Mouse (Mus musculus): ENCODE measurements around the gene Ticrr. TPM values are rescaled to one million over a fixed set of nuclear protein-coding genes. Genes with fewer than 3 reads are reported as not detected.

The Ticrr gene
- polyA plus RNA-seq, 1 experiment from 2014 or later: 15.5 TPM

DNA sequence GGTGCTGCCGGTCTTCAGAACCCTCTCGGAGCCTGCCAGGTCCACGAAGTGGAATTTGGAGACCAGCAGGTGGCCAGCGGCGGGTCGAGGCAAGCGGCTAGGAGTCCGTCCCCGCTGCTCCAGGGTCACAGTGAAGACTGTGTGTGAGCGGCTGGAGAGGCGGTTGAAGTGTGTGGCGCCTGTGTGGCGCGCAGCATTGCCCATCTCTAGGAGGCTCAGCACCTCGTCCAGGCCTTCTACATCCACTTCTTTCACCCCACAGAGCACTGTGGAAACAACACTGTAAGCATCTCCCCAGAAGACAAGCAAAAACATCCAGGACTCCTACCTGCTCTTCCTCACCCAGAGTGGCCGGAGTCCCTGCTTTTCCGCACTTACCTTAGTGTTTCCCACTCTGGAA lies 50.8 kb downstream of the Ticrr start:
- peaks cover 31% of the 10 kb centered on the region for H3K36me3 ChIP-seq
- peak overlapping the region; percentile 65 for H3K4me3 ChIP-seq
- H3K27me3 ChIP-seq (ENCODE audit: insufficient read depth, poor library complexity, severe bottlenecking): peaks cover 40% of the 10 kb centered on the region
- DNase-seq (ENCODE audit: low spot score): no peak
- 25% methylated on average over 17 of the region's 17 CpGs for WGBS
- H3K9me3 ChIP-seq: no peaks in the 10 kb centered on the region
- H3K4me1 ChIP-seq: peaks cover 25% of the 10 kb centered on the region
- H3K27ac ChIP-seq: peak overlapping the region; percentile 67; the same call in 1 of the 2 replicates

DNA sequence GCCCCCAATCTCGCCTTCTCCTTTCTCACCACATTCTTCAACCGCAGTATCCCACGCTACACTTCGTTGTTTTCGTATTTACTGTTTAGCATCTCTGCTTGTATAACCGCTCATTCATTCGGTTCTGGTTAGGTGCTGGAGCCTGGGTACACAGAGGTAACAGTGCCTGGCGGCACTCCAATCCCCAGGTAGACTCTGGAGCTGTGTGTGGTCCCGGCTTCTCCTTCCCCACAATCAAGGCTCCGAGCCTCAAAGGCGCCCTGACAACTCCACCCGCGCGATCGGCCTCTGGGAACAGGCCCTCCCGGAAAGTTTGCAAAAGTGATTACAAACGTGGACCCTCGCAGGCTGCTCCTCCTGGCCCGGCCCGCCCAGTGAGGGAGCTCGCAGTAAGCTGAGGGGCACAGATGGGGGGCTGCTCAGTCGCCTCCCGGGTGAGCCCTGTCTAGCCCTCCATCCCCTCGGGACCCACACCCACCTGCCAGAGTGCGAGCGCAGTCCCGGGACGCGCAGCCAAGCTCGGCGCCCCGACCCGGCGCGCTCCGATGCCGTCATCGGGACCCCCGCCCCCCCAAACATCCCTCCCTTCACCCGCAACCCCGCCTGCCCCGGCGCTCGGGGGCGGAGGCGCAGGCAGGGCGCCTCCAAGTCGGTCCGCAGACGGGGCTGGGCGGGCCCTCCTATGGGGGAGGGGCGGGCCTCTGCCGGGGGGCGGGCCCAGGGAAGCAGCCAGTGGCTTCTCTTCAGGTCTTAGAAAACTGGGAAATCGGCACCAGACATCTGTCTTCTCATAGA lies 55.4 kb downstream of the Ticrr start, which contains the start of gene Kif7:
TSS of gene Kif7 (minus strand) at position 534 of the 795 bp plus-strand sequence.
- H3K4me3 ChIP-seq: peak within 1 kb of the TSS; percentile 89
- peak within 1 kb of the TSS; percentile 89 for H3K27ac ChIP-seq
- peaks cover 28% of the 10 kb centered on the region for H3K27me3 ChIP-seq (ENCODE audit: insufficient read depth, poor library complexity, severe bottlenecking)
- no peaks in the 10 kb centered on the region for H3K9me3 ChIP-seq
- H3K36me3 ChIP-seq: 0 out of 2 replicates have a peak, but pooled peaks cover 3% of the 10 kb centered on the region
- peak; percentile 92 for DNase-seq (ENCODE audit: low spot score)
- peaks cover 22% of the 10 kb centered on the region for H3K4me1 ChIP-seq
- 1% methylated on average over 38 of the region's 55 CpGs for WGBS

DNA sequence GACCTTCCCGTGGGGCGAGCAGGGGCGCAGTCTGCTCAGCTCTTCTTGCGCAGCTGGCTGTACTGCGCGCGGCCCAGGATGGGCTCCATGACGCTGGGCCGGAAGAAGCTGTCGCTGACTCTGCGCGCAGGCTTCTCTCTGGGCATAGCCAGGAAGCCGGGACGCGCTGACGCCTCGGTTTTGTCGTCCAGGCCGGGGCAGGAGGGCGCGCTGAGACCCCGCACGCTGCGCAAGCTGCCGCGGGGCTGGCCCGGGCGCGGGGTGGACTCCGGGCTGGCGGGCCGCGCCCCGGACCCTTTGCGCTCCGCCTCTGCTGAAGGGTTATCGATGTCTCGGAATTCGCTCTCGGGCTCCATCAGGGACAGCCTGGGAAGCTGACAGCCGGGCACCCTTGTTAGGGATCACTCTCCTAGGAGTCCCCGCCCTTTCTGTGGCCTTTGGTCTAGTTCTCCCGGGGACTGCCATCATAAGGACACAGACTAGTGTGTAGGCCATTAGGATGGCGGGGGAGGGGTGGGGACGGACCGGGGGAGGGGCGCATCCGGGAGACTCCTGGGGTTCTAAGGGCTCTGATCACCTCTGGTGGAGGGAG lies 61.5 kb downstream of the Ticrr start:
- H3K4me1 ChIP-seq: peaks cover 13% of the 10 kb centered on the region
- no peaks in the 10 kb centered on the region for H3K9me3 ChIP-seq
- H3K27ac ChIP-seq: peak overlapping the region; percentile 92
- H3K4me3 ChIP-seq: peak overlapping the region; percentile 79
- peaks cover 44% of the 10 kb centered on the region for H3K27me3 ChIP-seq (ENCODE audit: insufficient read depth, poor library complexity, severe bottlenecking)
- no peaks in the 10 kb centered on the region for H3K36me3 ChIP-seq
- DNase-seq (ENCODE audit: low spot score): peak; percentile 84
- 2% methylated on average over 48 of the region's 48 CpGs for WGBS

DNA sequence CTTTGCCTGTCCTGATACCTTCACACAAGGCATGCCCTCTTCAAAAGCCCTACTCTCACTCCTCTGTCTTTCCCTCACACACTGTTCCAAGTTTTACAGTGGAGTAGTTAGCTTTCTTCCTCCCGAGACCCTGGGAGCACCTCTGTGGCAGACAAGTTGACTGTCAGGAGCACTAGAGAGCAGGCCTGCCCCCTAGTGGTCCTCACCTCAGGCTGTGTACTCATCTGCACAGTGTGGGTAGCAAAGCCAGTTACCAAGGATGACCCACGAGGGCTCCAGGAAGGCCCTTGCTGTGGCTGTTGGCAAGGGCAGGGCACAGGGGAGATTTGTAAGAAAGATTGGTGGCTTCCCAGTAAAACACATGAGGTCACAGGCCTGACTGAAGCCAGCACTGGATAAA lies 67.1 kb downstream of the Ticrr start:
- H3K36me3 ChIP-seq: no peaks in the 10 kb centered on the region
- H3K4me3 ChIP-seq: no peak overlapping the region
- DNase-seq (ENCODE audit: low spot score): peak; percentile 84
- 27% methylated on average over 2 of the region's 2 CpGs for WGBS
- H3K27ac ChIP-seq: no peak overlapping the region
- H3K27me3 ChIP-seq (ENCODE audit: insufficient read depth, poor library complexity, severe bottlenecking): peaks cover 67% of the 10 kb centered on the region
- no peaks in the 10 kb centered on the region for H3K9me3 ChIP-seq
- peaks cover 9% of the 10 kb centered on the region; the same call in 1 of the 2 replicates for H3K4me1 ChIP-seq

DNA sequence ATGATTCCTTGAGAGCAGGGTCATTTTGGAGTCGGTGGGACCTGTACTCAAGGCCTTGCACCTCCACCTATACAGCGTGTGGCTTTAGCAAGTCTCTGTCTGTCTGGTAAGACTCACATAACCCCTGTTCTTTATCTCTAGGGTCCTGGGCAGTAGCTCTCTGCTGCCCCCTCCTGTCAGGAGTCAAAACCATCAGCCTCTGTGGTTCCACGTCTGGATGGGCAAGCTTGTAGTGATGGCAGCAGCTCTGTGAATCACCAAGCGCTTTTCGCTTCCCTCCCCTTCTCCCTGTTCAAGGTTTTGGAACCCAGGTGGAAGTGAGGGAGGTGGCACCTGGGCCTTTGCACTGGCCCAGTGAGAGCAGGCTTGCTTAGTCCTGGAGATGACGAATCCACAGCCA lies 68.2 kb downstream of the Ticrr start:
- 24% methylated on average over 6 of the region's 6 CpGs for WGBS
- H3K27ac ChIP-seq: no peak overlapping the region
- H3K27me3 ChIP-seq (ENCODE audit: insufficient read depth, poor library complexity, severe bottlenecking): peaks cover 62% of the 10 kb centered on the region
- H3K4me3 ChIP-seq: no peak overlapping the region
- peak; percentile 85 for DNase-seq (ENCODE audit: low spot score)
- H3K36me3 ChIP-seq: no peaks in the 10 kb centered on the region
- peaks cover 7% of the 10 kb centered on the region; the same call in 1 of the 2 replicates for H3K4me1 ChIP-seq
- no peaks in the 10 kb centered on the region for H3K9me3 ChIP-seq

DNA sequence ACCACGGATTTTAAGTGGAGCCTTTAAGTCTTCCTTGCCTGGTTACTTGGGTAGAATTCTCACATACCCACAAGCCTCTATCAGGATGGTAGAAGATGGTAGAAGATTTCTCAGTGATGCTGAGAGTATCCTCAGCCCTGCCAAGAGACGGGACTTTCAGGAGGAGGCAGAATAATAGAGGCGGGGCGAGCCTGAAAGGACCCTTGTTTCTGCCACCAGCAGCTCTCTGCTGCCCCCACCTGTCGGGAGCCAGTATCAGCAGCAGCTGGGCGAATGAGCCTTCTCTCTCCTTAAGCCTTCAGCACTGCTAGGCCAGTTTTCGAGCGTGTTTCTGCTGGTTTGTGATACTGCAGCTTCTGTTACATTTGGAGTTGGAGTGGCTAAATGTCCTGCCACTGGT lies 69.2 kb downstream of the Ticrr start:
- H3K4me3 ChIP-seq: no peak overlapping the region
- DNase-seq (ENCODE audit: low spot score): peak; percentile 85
- WGBS: 6% methylated on average over 8 of the region's 8 CpGs
- H3K36me3 ChIP-seq: no peaks in the 10 kb centered on the region
- no peaks in the 10 kb centered on the region for H3K9me3 ChIP-seq
- peaks cover 7% of the 10 kb centered on the region; the same call in 1 of the 2 replicates for H3K4me1 ChIP-seq
- peaks cover 59% of the 10 kb centered on the region for H3K27me3 ChIP-seq (ENCODE audit: insufficient read depth, poor library complexity, severe bottlenecking)
- no peak overlapping the region for H3K27ac ChIP-seq

DNA sequence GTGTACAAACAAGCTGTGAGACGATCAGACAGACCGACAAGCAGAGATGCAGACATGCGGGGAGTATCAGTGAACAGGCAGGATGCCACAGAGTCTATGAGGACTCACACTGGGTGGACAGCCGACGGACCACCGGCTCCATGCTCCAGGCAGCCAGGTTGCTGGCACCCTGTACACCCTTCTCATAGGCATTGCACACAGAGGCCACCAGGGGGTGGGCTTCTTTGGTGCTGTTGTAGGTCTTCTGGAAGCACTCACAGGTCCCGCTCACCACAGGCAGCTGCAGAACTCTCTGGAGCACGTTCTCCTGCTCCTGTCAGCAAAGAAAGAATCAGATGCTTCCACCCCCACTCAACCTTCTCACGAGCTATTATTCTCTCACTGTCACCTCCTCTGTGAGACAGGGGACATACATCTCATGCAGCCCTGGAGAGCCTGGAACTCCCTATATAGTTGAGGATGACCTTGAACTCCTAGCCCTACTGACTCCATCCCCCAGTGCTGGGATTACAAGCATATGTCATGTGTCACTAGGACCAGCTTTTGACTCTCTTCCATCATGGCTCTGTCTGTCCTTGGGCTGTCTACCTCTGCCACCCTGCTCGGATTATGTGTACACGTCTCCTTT lies 69.9 kb downstream of the Ticrr start:
- WGBS: 60% methylated on average over 11 of the region's 11 CpGs
- no peak for DNase-seq (ENCODE audit: low spot score)
- peaks cover 7% of the 10 kb centered on the region; the same call in 1 of the 2 replicates for H3K4me1 ChIP-seq

DNA sequence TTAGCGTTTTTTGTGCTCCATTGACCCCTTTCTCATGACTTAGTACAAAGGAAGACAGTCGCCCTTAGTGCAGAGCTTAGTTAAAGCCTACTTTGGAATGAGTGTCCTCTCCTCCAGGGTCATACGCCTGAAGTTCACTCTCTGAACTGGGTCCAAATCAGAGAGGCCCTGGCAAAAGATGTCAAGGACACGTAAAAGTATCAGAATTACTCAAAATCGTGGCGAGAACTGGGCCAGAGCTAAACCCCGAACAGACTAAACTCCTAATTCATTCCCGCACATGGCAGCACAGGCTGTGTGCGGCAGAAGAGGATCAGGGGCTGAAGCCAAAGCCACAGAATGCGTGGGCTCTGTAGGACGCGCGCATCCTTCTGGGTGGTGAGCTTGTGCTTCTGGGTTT lies 71.4 kb downstream of the Ticrr start:
- H3K36me3 ChIP-seq: peaks cover 6% of the 10 kb centered on the region; the same call in 1 of the 2 replicates
- 81% methylated on average over 13 of the region's 13 CpGs for WGBS
- H3K27me3 ChIP-seq (ENCODE audit: insufficient read depth, poor library complexity, severe bottlenecking): peaks cover 47% of the 10 kb centered on the region
- no peak for DNase-seq (ENCODE audit: low spot score)
- H3K9me3 ChIP-seq: no peaks in the 10 kb centered on the region
- H3K27ac ChIP-seq: no peak overlapping the region
- H3K4me1 ChIP-seq: peaks cover 7% of the 10 kb centered on the region; the same call in 1 of the 2 replicates
- no peak overlapping the region for H3K4me3 ChIP-seq

More for the DNA sequence above, 69.9 kb downstream of the Ticrr start:
- no peak overlapping the region for H3K27ac ChIP-seq
- H3K4me3 ChIP-seq: no peak overlapping the region
- peaks cover 59% of the 10 kb centered on the region for H3K27me3 ChIP-seq (ENCODE audit: insufficient read depth, poor library complexity, severe bottlenecking)
- peaks cover 3% of the 10 kb centered on the region; the same call in 1 of the 2 replicates for H3K36me3 ChIP-seq
- H3K9me3 ChIP-seq: no peaks in the 10 kb centered on the region

DNA sequence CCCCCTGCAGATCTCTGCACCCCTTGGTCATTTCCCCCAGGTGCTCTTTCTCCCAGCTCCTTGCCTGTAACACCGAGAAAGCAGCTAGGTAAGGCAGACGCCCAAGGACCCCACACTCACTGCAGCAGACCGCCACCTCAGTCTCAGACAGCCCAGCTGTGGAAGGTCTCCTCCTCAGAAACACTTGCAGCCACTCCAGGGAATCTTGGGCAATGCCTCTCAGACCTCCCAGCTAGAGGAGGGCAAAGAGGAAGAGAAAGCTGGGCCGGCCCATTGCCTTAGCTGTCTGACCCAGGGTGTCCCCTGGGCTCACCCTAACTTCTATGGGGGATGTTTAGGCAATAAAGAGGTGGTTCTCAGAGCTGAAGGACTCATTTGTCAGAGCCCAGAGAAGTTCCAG lies 72.6 kb downstream of the Ticrr start, which contains the start of gene Plin1:
TSS of gene Plin1 (minus strand) at position 282 of the 400 bp plus-strand sequence.
- DNase-seq (ENCODE audit: low spot score): no peak
- H3K27me3 ChIP-seq (ENCODE audit: insufficient read depth, poor library complexity, severe bottlenecking): peaks cover 40% of the 10 kb centered on the region
- H3K4me1 ChIP-seq: peaks cover 7% of the 10 kb centered on the region; the same call in 1 of the 2 replicates
- peaks cover 17% of the 10 kb centered on the region; the same call in 1 of the 2 replicates for H3K36me3 ChIP-seq
- 42% methylated on average over 4 of the region's 4 CpGs for WGBS
- no peak within 1 kb of the TSS for H3K4me3 ChIP-seq
- H3K27ac ChIP-seq: no peak within 1 kb of the TSS
- no peaks in the 10 kb centered on the region for H3K9me3 ChIP-seq

DNA sequence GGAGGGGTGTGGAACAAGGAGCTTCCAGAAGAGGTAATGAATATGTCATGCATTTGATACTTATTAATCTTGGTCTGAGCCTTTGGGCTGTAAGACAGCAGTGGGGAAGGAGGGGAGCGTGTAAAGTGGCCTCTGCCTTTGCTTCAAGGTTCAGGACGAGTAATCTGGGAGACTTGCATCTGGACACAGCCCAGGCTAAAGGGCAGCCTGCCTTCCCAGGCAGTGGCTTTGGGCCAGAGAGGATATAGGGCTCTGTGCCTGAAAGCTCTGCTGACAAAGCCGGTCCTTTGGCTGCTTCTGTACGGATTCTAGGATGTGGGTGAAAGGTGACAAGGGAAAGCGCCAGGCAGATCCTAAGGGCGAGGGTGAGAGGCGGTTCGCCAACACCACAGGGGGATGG lies 74.6 kb downstream of the Ticrr start:
- no peaks in the 10 kb centered on the region for H3K9me3 ChIP-seq
- WGBS: 66% methylated on average over 8 of the region's 8 CpGs
- H3K4me1 ChIP-seq: peaks cover 2% of the 10 kb centered on the region; the same call in 1 of the 2 replicates
- no peak overlapping the region for H3K27ac ChIP-seq
- no peak for DNase-seq (ENCODE audit: low spot score)
- H3K36me3 ChIP-seq: peaks cover 18% of the 10 kb centered on the region; the same call in 1 of the 2 replicates
- no peak overlapping the region for H3K4me3 ChIP-seq
- peaks cover 27% of the 10 kb centered on the region for H3K27me3 ChIP-seq (ENCODE audit: insufficient read depth, poor library complexity, severe bottlenecking)

DNA sequence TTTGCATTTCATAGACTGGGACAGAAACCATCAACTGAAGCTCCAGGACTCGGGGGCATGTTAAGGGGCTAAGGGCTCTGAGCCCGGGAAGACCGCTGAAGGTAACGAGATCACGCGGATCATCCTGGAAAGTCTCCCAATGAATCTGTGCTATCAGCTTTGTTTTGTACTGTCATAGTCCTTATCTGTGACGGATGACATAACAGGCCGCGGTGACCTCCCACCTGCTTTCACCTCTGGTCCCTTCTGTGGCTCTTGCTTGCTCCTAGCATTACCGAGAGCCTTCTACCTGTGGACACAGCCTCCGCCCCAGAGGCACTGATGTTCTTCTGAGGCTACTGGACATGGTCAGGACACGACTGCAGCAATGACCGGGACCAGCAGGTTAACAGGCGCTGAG lies 76.5 kb downstream of the Ticrr start:
- Histone ChIP-seq H3K36me3 (peaks cover 18% of the 10 kb centered on the region; the same call in 1 of the 2 replicates), H3K27ac (no peak overlapping the region), H3K4me3 (no peak overlapping the region), H3K27me3 (ENCODE audit: insufficient read depth, poor library complexity, severe bottlenecking) (peaks cover 12% of the 10 kb centered on the region), H3K9me3 (no peaks in the 10 kb centered on the region), H3K4me1 (no peaks in the 10 kb centered on the region)
- 85% methylated on average over 14 of the region's 14 CpGs for WGBS
- no peak for DNase-seq (ENCODE audit: low spot score)

DNA sequence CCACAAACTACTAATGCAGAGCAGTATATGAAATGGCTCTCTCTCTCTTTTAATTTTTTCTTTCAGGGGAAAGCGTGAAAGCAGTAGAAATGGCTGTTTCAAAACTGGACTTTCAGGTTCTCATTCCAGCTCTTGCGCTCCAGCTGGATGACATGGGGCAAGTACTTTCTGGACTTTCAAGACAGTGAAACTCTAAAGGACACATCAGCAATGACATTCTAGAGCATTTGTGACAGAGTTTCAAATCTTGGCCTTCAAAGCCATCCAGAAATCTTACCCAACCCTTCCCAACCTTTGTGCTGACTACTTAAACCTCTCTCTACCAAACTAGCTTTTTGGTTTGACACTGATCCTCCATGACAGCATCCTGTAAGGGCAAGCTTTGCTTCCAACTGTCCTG lies 78.9 kb downstream of the Ticrr start:
- Histone ChIP-seq H3K36me3 (peaks cover 18% of the 10 kb centered on the region; the same call in 1 of the 2 replicates), H3K4me1 (peaks cover 5% of the 10 kb centered on the region; the same call in 1 of the 2 replicates), H3K9me3 (no peaks in the 10 kb centered on the region), H3K27me3 (ENCODE audit: insufficient read depth, poor library complexity, severe bottlenecking) (no peaks in the 10 kb centered on the region), H3K27ac (no peak overlapping the region), H3K4me3 (no peak overlapping the region)
- WGBS: 88% methylated on average over 2 of the region's 2 CpGs
- no peak for DNase-seq (ENCODE audit: low spot score)
